Mouse (Mus musculus) embryonic facial prominence, embryonic 11.5 days (tissue): ENCODE measurements around the gene 4933428M09Rik. TPM values are rescaled to one million over a fixed set of nuclear protein-coding genes. Genes with fewer than 3 reads are reported as not detected.

Experiments used
- ATAC-seq: fragments of 200-750 bp; cut with Nextera tagmentation; replicated peaks from 2 replicates; pipeline ENCODE4 v1.8.0; 2017; ENCODE audit warnings: low read depth; ENCODE audit not compliant: insufficient number of reproducible peaks, low FRiP score, low TSS enrichment
- DNase-seq: peaks from one replicate; pipeline ENCODE4 v3.0.0-alpha.2; 2015; ENCODE audit warnings: low spot score
- H3K27ac ChIP-seq: fragments of 300-500 bp; sonication (generic); replicated peaks from 2 replicates; pipeline ENCODE4 v1.5.1; 2014; ENCODE audit warnings: mild to moderate bottlenecking, low read depth, low read length, control low read depth
- H3K27me3 ChIP-seq: fragments of 300-500 bp; sonication (generic); 2 replicates; pipeline ENCODE4 v1.6.1; 2014; ENCODE audit warnings: mild to moderate bottlenecking, low read length, moderate library complexity, mixed read lengths; ENCODE audit not compliant: control insufficient read depth, insufficient read depth
- H3K36me3 ChIP-seq: fragments of 300-500 bp; sonication (generic); replicated peaks from 2 replicates; pipeline ENCODE4 v1.6.1; 2014; ENCODE audit warnings: low read depth, mild to moderate bottlenecking, low read length, moderate library complexity, mixed read lengths; ENCODE audit not compliant: control insufficient read depth, insufficient read depth
- H3K4me1 ChIP-seq: fragments of 300-500 bp; sonication (generic); 2 replicates; pipeline ENCODE4 v1.6.1; 2014; ENCODE audit warnings: low read length, mixed read lengths; ENCODE audit not compliant: control insufficient read depth, insufficient read depth
- H3K4me2 ChIP-seq: fragments of 300-500 bp; sonication (generic); 2 replicates; pipeline ENCODE4 v1.6.1; 2014; ENCODE audit warnings: low read depth, mild to moderate bottlenecking, control low read depth, low read length, moderate library complexity
- H3K4me3 ChIP-seq: fragments of 300-500 bp; sonication (generic); 2 replicates; pipeline ENCODE4 v1.5.1; 2014; ENCODE audit warnings: low read depth, low read length, control low read depth
- H3K9ac ChIP-seq: fragments of 300-500 bp; sonication (generic); replicated peaks from 2 replicates; pipeline ENCODE4 v1.6.1; 2014; ENCODE audit warnings: mild to moderate bottlenecking, control low read depth, low read length
- H3K9me3 ChIP-seq: fragments of 300-500 bp; sonication (generic); replicated peaks from 2 replicates; pipeline ENCODE4 v1.6.1; 2016; ENCODE audit warnings: mild to moderate bottlenecking, low read length, inconsistent platforms, mixed read lengths; ENCODE audit not compliant: control insufficient read depth
- WGBS: fragments of 180-500 bp; shearing (Covaris S2); extraction: QIAGEN DNeasy Blood & Tissue Kit; methylation state at CpG from one replicate; pipeline ENCODE4 v1.1.7; 2014; 5-methylcytosine and 5-hydroxymethylcytosine counted together
- polyA plus RNA-seq: library from polyadenylated mRNA; unstranded; fragments of >200 nt; fragmentation: Nextera tagmentation; extraction: Ambion mirVana; gene quantifications from 2 replicates; pipeline ENCODE4 v1.2.1, GENCODE M21; 2014

4933428M09Rik gene
- polyA plus RNA-seq, 1 experiment from 2014 or later, result not detected

DNA sequence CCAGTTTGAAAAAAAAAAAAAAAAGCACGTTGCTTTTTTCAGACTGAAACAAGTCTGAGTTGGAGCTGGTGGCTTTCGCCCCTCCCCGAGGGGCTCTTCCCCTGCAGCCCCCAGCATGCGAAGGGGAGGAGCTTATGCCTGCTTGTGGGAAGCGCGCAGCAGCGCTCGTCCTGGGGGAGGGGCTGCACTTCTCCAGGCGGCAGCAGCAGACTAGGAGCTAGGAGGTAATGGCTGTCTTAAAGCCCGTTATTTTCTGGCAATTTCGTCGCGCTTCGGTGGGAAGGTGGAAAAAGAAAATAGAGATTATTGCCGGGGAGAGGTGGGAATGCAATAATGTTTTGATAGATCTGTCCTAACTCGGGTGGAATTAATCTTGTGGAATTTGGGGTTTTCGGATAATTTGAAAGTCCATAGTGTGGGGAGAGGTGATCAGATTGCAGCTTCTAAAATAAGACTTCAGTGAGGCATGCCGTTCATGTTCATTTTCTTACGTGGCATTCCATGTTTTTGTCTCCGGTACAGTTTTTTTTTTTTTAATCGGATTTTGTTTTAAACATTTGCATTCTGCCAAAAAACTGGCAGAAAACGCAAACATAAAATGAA is 38.1 kb downstream of the 4933428M09Rik start:
- Histone ChIP-seq H3K36me3 (no peaks in the 10 kb centered on the region), H3K4me3 (peak overlapping the region; percentile 36), H3K4me2 (peak overlapping the region; percentile 29), H3K4me1 (no peaks in the 10 kb centered on the region), H3K9ac (no peak overlapping the region; the same call in 1 of the 2 replicates), H3K27me3 (no peaks in the 10 kb centered on the region), H3K27ac (no peak overlapping the region), H3K9me3 (no peaks in the 10 kb centered on the region)
- WGBS, result 16% methylated on average over 22 of the region's 22 CpGs
- peak; percentile 97 for ATAC-seq
- peak; percentile 84 for DNase-seq

DNA sequence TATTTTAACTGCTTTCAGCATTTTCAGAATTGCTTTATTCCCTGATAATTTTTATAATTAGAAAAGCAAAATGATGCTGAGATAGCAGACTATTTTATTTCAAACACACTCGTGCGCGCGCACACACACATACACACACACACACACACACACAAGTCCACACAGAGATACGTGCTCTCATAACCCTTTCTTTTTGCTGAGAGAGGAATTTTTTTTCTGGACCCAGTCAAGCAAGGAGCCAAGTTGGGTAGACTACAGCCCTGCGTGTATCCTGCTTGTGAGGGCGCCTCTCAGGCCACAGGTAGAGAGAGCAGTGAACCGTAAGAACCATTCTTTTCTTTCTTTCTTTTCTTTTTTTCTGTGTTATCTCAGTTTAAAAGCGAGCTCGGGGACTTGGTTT is 38.7 kb downstream of the 4933428M09Rik start:
- H3K27me3 ChIP-seq, result no peaks in the 10 kb centered on the region
- peak overlapping the region; percentile 19 for H3K4me2 ChIP-seq
- H3K4me3 ChIP-seq, result peak overlapping the region; percentile 36
- DNase-seq (no peak), ATAC-seq (no peak)
- no peaks in the 10 kb centered on the region for H3K9me3 ChIP-seq
- H3K27ac ChIP-seq, result no peak overlapping the region
- no peak overlapping the region for H3K9ac ChIP-seq
- 51% methylated on average over 10 of the region's 10 CpGs for WGBS
- no peaks in the 10 kb centered on the region for H3K36me3 ChIP-seq
- H3K4me1 ChIP-seq, result no peaks in the 10 kb centered on the region

DNA sequence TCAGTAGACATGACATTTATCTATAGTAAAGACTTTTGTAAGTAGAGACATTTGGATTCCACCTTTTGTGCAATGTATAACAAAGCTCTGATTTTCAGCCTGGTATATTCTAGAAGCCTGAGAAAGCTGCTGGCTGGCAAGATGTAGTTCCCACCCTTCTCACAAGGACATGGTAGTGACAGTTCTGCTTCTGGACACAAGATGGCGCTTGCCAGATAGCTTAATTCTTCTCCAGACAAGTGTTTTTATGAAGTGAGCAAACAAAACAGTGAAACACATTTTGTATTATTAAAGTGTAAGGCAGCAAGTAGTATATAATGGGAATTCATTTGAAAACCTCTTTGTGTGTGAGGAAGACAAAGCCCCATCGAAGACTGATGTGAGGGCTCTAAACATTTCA is 40.0 kb downstream of the 4933428M09Rik start:
- WGBS, result 28% methylated on average over 2 of the region's 2 CpGs
- Histone ChIP-seq H3K4me3 (no peak overlapping the region), H3K4me2 (no peak overlapping the region), H3K9me3 (no peaks in the 10 kb centered on the region), H3K27ac (no peak overlapping the region), H3K36me3 (no peaks in the 10 kb centered on the region), H3K9ac (no peak overlapping the region), H3K4me1 (no peaks in the 10 kb centered on the region), H3K27me3 (no peaks in the 10 kb centered on the region)
- no peak for ATAC-seq
- peak; percentile 72 for DNase-seq

GRCm38 (mm10) chrX:139220830-139221229 is 41.8 kb downstream of the 4933428M09Rik start:
- no peaks in the 10 kb centered on the region for H3K9me3 ChIP-seq
- H3K4me2 ChIP-seq, result no peak overlapping the region
- WGBS, result 84% methylated on average over 4 of the region's 4 CpGs
- no peak overlapping the region for H3K27ac ChIP-seq
- no peak overlapping the region for H3K4me3 ChIP-seq
- H3K36me3 ChIP-seq, result no peaks in the 10 kb centered on the region
- ATAC-seq, result no peak
- DNase-seq, result no peak
- no peak overlapping the region for H3K9ac ChIP-seq
- H3K4me1 ChIP-seq, result no peaks in the 10 kb centered on the region
- H3K27me3 ChIP-seq, result no peaks in the 10 kb centered on the region

- H3K27me3 ChIP-seq, result no peaks in the 10 kb centered on the region
- H3K9ac ChIP-seq, result no peak overlapping the region
- ATAC-seq (no peak), DNase-seq (no peak)
- H3K4me3 ChIP-seq, result no peak overlapping the region
- no peaks in the 10 kb centered on the region for H3K36me3 ChIP-seq
- 74% methylated on average over 3 of the region's 3 CpGs for WGBS
- no peak overlapping the region for H3K4me2 ChIP-seq
- H3K27ac ChIP-seq, result no peak overlapping the region
- no peaks in the 10 kb centered on the region for H3K4me1 ChIP-seq
- H3K9me3 ChIP-seq, result no peaks in the 10 kb centered on the region
Observed at GRCm38 (mm10) chrX:139221893-139222292, 42.9 kb downstream of the 4933428M09Rik start.

Other genes starting within 250 kb of the 4933428M09Rik start
- not detected in 2 replicates for gene Serpina7, start 94.0 kb upstream of the 4933428M09Rik start, polyA plus RNA-seq
- not detected in 2 replicates for gene 4930513O06Rik, start 93.0 kb upstream of the 4933428M09Rik start, polyA plus RNA-seq
- 29.9 and 32.8 TPM in 2 replicates for gene Mum1l1, start 30.8 kb downstream of the 4933428M09Rik start, polyA plus RNA-seq
- not detected in 2 replicates for gene Trap1a, start 154.5 kb downstream of the 4933428M09Rik start, polyA plus RNA-seq